Mouse (Mus musculus) brain, embryonic 14.5 days (tissue): ENCODE results near the gene Gpr25.

Experiments used
- CTCF ChIP-seq: fragments of 200-500 bp; IDR thresholded peaks from 2 replicates; pipeline ENCODE4 v1.5.1; 2012; ENCODE audit warnings: inconsistent platforms, mild to moderate bottlenecking, moderate library complexity, borderline replicate concordance; ENCODE audit not compliant: insufficient read depth, insufficient read length; ENCODE audit errors: extremely low read depth
- POLR2A ChIP-seq: fragments of 200-500 bp; IDR thresholded peaks from 2 replicates; pipeline ENCODE4 v1.6.1; 2012; ENCODE audit warnings: mild to moderate bottlenecking, inconsistent platforms, borderline replicate concordance; ENCODE audit not compliant: poor library complexity, insufficient read depth, insufficient read length, severe bottlenecking; ENCODE audit errors: extremely low read depth

DNA sequence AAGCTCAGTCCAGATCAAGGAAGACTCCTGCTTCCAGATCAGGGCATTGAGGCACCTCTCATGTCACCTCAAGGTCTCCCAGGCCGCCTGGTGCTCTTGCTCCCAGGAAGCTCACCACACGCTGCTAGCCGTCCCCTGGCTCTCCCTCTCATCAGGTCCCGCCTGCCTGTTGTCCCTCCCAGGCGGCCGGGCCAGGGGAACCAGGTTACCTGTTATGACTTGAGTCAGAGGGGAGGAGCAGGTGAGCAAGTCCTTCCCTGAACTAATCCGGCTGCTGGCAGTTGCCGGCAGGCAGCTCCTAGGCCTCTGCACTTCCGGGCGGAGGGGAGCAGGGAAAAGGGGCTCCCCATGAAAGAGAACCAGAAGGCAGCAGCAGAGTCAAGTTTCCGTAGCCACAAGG lies 30.5 kb downstream of the Gpr25 start:
- TF ChIP-seq CTCF (no peak), POLR2A (no peak)
